Mouse (Mus musculus) midbrain, embryonic 11.5 days (tissue): ENCODE results near the gene Hbp1. TPM values are rescaled to one million over a fixed set of nuclear protein-coding genes. Genes with fewer than 3 reads are reported as not detected.

Source experiments
- ATAC-seq: fragments of 200-750 bp; cut with Nextera tagmentation; 2 replicates; pipeline ENCODE4 v1.8.0; 2017; ENCODE audit warnings: moderate TSS enrichment, moderate library complexity; ENCODE audit not compliant: low FRiP score
- DNase-seq: peaks from one replicate; pipeline ENCODE4 v3.0.0; 2015; ENCODE audit warnings: low spot score; ENCODE audit errors: missing footprints
- H3K27ac ChIP-seq: fragments of 300-500 bp; sonication (generic); 2 replicates; pipeline ENCODE4 v1.5.1; 2014; ENCODE audit warnings: low read depth, low read length
- H3K27me3 ChIP-seq: fragments of 300-500 bp; sonication (generic); 2 replicates; pipeline ENCODE4 v1.6.1; 2014; ENCODE audit warnings: mild to moderate bottlenecking, low read length, moderate library complexity, mixed read lengths; ENCODE audit not compliant: control insufficient read depth, insufficient read depth
- H3K36me3 ChIP-seq: fragments of 300-500 bp; sonication (generic); 2 replicates; pipeline ENCODE4 v1.6.1; 2014; ENCODE audit warnings: mild to moderate bottlenecking, low read length, moderate library complexity, mixed read lengths; ENCODE audit not compliant: control insufficient read depth, insufficient read depth
- H3K4me1 ChIP-seq: fragments of 300-500 bp; sonication (generic); 2 replicates; pipeline ENCODE4 v1.6.1; 2014; ENCODE audit warnings: low read length; ENCODE audit not compliant: control insufficient read depth, insufficient read depth
- H3K4me2 ChIP-seq: fragments of 300-500 bp; sonication (generic); 2 replicates; pipeline ENCODE4 v1.6.1; 2014; ENCODE audit warnings: mild to moderate bottlenecking, moderate library complexity
- H3K4me3 ChIP-seq: fragments of 300-500 bp; sonication (generic); 2 replicates; pipeline ENCODE4 v1.5.1; 2014; ENCODE audit warnings: low read depth, low read length
- H3K9ac ChIP-seq: fragments of 300-500 bp; sonication (generic); 2 replicates; pipeline ENCODE4 v1.6.1; 2014; ENCODE audit warnings: low read length
- H3K9me3 ChIP-seq: fragments of 300-500 bp; sonication (generic); 2 replicates; pipeline ENCODE4 v1.6.1; 2016; ENCODE audit warnings: low read length; ENCODE audit not compliant: control insufficient read depth
- WGBS: fragments of 180-500 bp; shearing (Covaris S2); extraction: QIAGEN DNeasy Blood & Tissue Kit; methylation state at CpG from one replicate; pipeline ENCODE4 v1.1.7; 2014; 5-methylcytosine and 5-hydroxymethylcytosine counted together
- polyA plus RNA-seq: library from polyadenylated mRNA; unstranded; fragments of >200 nt; fragmentation: Nextera tagmentation; extraction: Ambion mirVana; gene quantifications from 2 replicates; pipeline ENCODE4 v1.2.1, GENCODE M21; 2014

Hbp1 gene
- polyA plus RNA-seq, 1 experiment from 2014 or later: 88.8 TPM

GRCm38 (mm10) chr12:31944405-31944804 is 5.9 kb downstream of the Hbp1 start:
- WGBS: 94% methylated on average over 2 of the region's 2 CpGs
- peaks cover 16% of the 10 kb centered on the region for H3K36me3 ChIP-seq
- H3K27me3 ChIP-seq: no peaks in the 10 kb centered on the region
- H3K4me3 ChIP-seq: no peak overlapping the region
- peak; percentile 73 for DNase-seq
- H3K4me2 ChIP-seq: no peak overlapping the region
- H3K4me1 ChIP-seq: no peaks in the 10 kb centered on the region; the same call in 1 of the 2 replicates
- H3K27ac ChIP-seq: no peak overlapping the region
- H3K9me3 ChIP-seq: no peaks in the 10 kb centered on the region
- no peak overlapping the region for H3K9ac ChIP-seq
- no peak for ATAC-seq

GRCm38 (mm10) chr12:31943020-31943654 is 7.2 kb downstream of the Hbp1 start:
- Histone ChIP-seq H3K4me3 (no peak overlapping the region), H3K27ac (no peak overlapping the region), H3K4me2 (no peak overlapping the region), H3K4me1 (no peaks in the 10 kb centered on the region; the same call in 1 of the 2 replicates), H3K9ac (no peak overlapping the region), H3K27me3 (no peaks in the 10 kb centered on the region), H3K9me3 (no peaks in the 10 kb centered on the region), H3K36me3 (peaks cover 18% of the 10 kb centered on the region)
- 90% methylated on average over 4 of the region's 4 CpGs for WGBS
- DNase-seq (peak; percentile 19), ATAC-seq (no peak)

DNA sequence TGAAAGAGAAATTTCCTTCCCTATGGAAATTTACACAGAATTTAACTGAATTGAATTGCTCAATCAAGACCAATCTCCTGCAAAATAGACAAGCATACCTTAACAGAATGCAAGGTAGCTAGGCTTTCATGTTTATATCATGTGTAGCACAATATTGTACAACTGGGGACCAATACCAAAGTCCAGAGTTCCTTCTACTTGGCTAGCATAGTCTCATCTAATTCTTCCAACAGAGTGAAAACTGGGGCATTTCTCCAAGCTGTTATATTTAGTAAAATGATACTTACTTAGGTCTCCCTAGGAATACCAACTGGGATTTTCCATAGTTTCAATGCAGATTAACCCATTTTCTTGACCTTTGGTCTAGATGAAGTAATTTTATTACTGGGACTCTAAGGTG is 11.3 kb downstream of the Hbp1 start:
- DNase-seq (peak; percentile 73), ATAC-seq (no peak)
- Histone ChIP-seq H3K4me3 (no peak overlapping the region), H3K27ac (no peak overlapping the region), H3K9ac (no peak overlapping the region), H3K9me3 (no peaks in the 10 kb centered on the region), H3K4me2 (no peak overlapping the region), H3K4me1 (no peaks in the 10 kb centered on the region), H3K27me3 (no peaks in the 10 kb centered on the region), H3K36me3 (peaks cover 20% of the 10 kb centered on the region)

- ATAC-seq: no peak
- H3K27ac ChIP-seq: no peak overlapping the region
- no peaks in the 10 kb centered on the region for H3K4me1 ChIP-seq
- peaks cover 16% of the 10 kb centered on the region for H3K36me3 ChIP-seq
- no peaks in the 10 kb centered on the region for H3K9me3 ChIP-seq
- peak; percentile 62 for DNase-seq
- H3K9ac ChIP-seq: no peak overlapping the region
- H3K27me3 ChIP-seq: no peaks in the 10 kb centered on the region
- no peak overlapping the region for H3K4me3 ChIP-seq
- H3K4me2 ChIP-seq: no peak overlapping the region
- WGBS: 92% methylated on average over 4 of the region's 4 CpGs
Measured at GRCm38 (mm10) chr12:31938391-31938997, 11.8 kb downstream of the Hbp1 start.

- 94% methylated on average over 3 of the region's 3 CpGs for WGBS
- no peaks in the 10 kb centered on the region for H3K27me3 ChIP-seq
- peaks cover 11% of the 10 kb centered on the region for H3K36me3 ChIP-seq
- no peak for ATAC-seq
- H3K4me3 ChIP-seq: no peak overlapping the region
- H3K4me2 ChIP-seq: no peak overlapping the region
- no peaks in the 10 kb centered on the region for H3K4me1 ChIP-seq
- no peak overlapping the region for H3K27ac ChIP-seq
- no peak overlapping the region for H3K9ac ChIP-seq
- peak; percentile 57 for DNase-seq
- no peaks in the 10 kb centered on the region for H3K9me3 ChIP-seq
Measured at GRCm38 (mm10) chr12:31937613-31938012, 12.7 kb downstream of the Hbp1 start.

- Histone ChIP-seq H3K4me1 (no peaks in the 10 kb centered on the region), H3K4me3 (no peak overlapping the region), H3K27ac (no peak overlapping the region), H3K4me2 (no peak overlapping the region), H3K36me3 (peaks cover 11% of the 10 kb centered on the region), H3K9me3 (no peaks in the 10 kb centered on the region), H3K27me3 (no peaks in the 10 kb centered on the region), H3K9ac (no peak overlapping the region)
- ATAC-seq (no peak), DNase-seq (peak; percentile 83)
- WGBS: 37% methylated on average over 6 of the region's 6 CpGs
Measured at GRCm38 (mm10) chr12:31936657-31937300, 13.6 kb downstream of the Hbp1 start.

DNA sequence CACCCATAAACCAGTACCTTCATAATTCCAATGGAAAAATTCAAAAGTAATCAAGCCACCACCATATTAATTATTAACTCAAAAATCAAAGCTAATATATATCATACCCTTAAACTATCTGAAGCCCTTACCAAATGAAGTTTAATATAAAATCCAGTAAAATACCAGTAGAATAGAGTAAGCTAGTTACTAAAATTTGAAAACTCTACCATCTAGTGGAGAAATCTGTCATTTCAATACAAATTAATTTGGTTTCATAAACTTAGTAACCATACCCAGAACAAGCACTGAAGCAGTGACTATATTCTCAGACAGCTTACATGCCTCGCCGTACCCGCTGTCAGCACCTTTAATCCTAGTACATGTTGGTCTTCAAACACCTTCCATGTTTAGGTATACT is 18.5 kb downstream of the Hbp1 start:
- no peaks in the 10 kb centered on the region for H3K27me3 ChIP-seq
- no peaks in the 10 kb centered on the region for H3K4me1 ChIP-seq
- no peak overlapping the region for H3K9ac ChIP-seq
- no peak overlapping the region for H3K4me2 ChIP-seq
- peak; percentile 60 for DNase-seq
- no peak overlapping the region for H3K4me3 ChIP-seq
- no peaks in the 10 kb centered on the region for H3K9me3 ChIP-seq
- H3K27ac ChIP-seq: no peak overlapping the region
- H3K36me3 ChIP-seq: no peaks in the 10 kb centered on the region; the same call in 1 of the 2 replicates
- 99% methylated on average over 3 of the region's 3 CpGs for WGBS
- ATAC-seq: no peak

GRCm38 (mm10) chr12:31928498-31928897 is 21.8 kb downstream of the Hbp1 start:
- no peaks in the 10 kb centered on the region for H3K27me3 ChIP-seq
- no peaks in the 10 kb centered on the region for H3K4me1 ChIP-seq
- no peak overlapping the region for H3K4me2 ChIP-seq
- H3K9ac ChIP-seq: no peak overlapping the region
- H3K4me3 ChIP-seq: no peak overlapping the region
- ATAC-seq (no peak), DNase-seq (no peak)
- no peaks in the 10 kb centered on the region for H3K9me3 ChIP-seq
- WGBS: 95% methylated on average over 3 of the region's 3 CpGs
- H3K36me3 ChIP-seq: peaks cover 3% of the 10 kb centered on the region; the same call in 1 of the 2 replicates
- no peak overlapping the region for H3K27ac ChIP-seq

- Histone ChIP-seq H3K27me3 (no peaks in the 10 kb centered on the region), H3K4me3 (no peak overlapping the region), H3K4me1 (no peaks in the 10 kb centered on the region), H3K9me3 (no peaks in the 10 kb centered on the region), H3K27ac (no peak overlapping the region), H3K9ac (no peak overlapping the region), H3K36me3 (peaks cover 3% of the 10 kb centered on the region; the same call in 1 of the 2 replicates), H3K4me2 (no peak overlapping the region)
- peak; percentile 94 for DNase-seq
- peak; percentile 86 for ATAC-seq
- 50% methylated on average over 4 of the region's 4 CpGs for WGBS
Measured at GRCm38 (mm10) chr12:31926661-31927061, 23.7 kb downstream of the Hbp1 start.
